Mouse (Mus musculus) bone marrow macrophage, adult 2 months (primary cell): ENCODE data around the gene Gm853.

ENCODE experiments used
- CTCF ChIP-seq: IDR thresholded peaks from 2 replicates; pipeline ENCODE4 v1.5.1; 2012; ENCODE audit warnings: low read depth, mild to moderate bottlenecking, low read length, moderate library complexity
- POLR2A ChIP-seq: IDR thresholded peaks from 2 replicates; pipeline ENCODE4 v1.6.1; 2012; ENCODE audit warnings: mild to moderate bottlenecking, low read depth, low read length, borderline replicate concordance

- TF ChIP-seq CTCF (no peak), POLR2A (no peak)
These were observed 48.3 kb downstream of the Gm853 start for GRCm38 (mm10) chr4:130173911-130174311.
